Mouse (Mus musculus) midbrain, postnatal 0 days (tissue): ENCODE measurements at regions not wholly inside any gene's neighbourhood (a gene's known extent, or its start where the extent isn't known, plus 50 kb on each side); places are given as distances from the start of the nearest gene placed in this dataset.

Source experiments
- ATAC-seq: fragments of 200-750 bp; cut with Nextera tagmentation; 2 replicates; pipeline ENCODE4 v1.8.0; 2017; ENCODE audit warnings: moderate number of reproducible peaks, mild to moderate bottlenecking, moderate TSS enrichment, moderate library complexity; ENCODE audit not compliant: low FRiP score
- DNase-seq: peaks from one replicate; pipeline ENCODE4 v3.0.0-alpha.2; 2015; ENCODE audit warnings: low spot score
- H3K27ac ChIP-seq: fragments of 300-500 bp; sonication (generic); 2 replicates; pipeline ENCODE4 v1.5.1; 2014; ENCODE audit warnings: low read depth, mild to moderate bottlenecking, low read length, mixed read lengths
- H3K27me3 ChIP-seq: fragments of 300-500 bp; sonication (generic); 2 replicates; pipeline ENCODE4 v1.6.1; 2014; ENCODE audit warnings: low read length, control low read depth, mixed read lengths; ENCODE audit not compliant: insufficient read depth
- H3K36me3 ChIP-seq: fragments of 300-500 bp; sonication (generic); 2 replicates; pipeline ENCODE4 v1.6.1; 2014; ENCODE audit warnings: low read length, control low read depth, mixed read lengths; ENCODE audit not compliant: insufficient read depth
- H3K4me1 ChIP-seq: fragments of 300-500 bp; sonication (generic); 2 replicates; pipeline ENCODE4 v1.6.1; 2014; ENCODE audit warnings: mild to moderate bottlenecking, control low read depth, antibody characterized with exemption, low read length, mixed read lengths; ENCODE audit not compliant: insufficient read depth
- H3K4me2 ChIP-seq: fragments of 300-500 bp; sonication (generic); 2 replicates; pipeline ENCODE4 v1.6.1; 2014; ENCODE audit warnings: low read depth, mild to moderate bottlenecking, low read length, mixed read lengths; ENCODE audit not compliant: poor library complexity, severe bottlenecking
- H3K4me3 ChIP-seq: fragments of 300-500 bp; sonication (generic); 2 replicates; pipeline ENCODE4 v1.5.1; 2014; ENCODE audit warnings: low read depth, mild to moderate bottlenecking, low read length, moderate library complexity
- H3K9ac ChIP-seq: fragments of 300-500 bp; sonication (generic); replicated peaks from 2 replicates; pipeline ENCODE4 v1.6.1; 2014; ENCODE audit warnings: mild to moderate bottlenecking, low read length, moderate library complexity, mixed read lengths; ENCODE audit not compliant: poor library complexity, severe bottlenecking
- H3K9me3 ChIP-seq: fragments of 300-500 bp; sonication (generic); 2 replicates; pipeline ENCODE4 v1.6.1; 2016; ENCODE audit warnings: low read length, control low read depth
- CTCF ChIP-seq: IDR thresholded peaks from 2 replicates; pipeline ENCODE4 v1.5.1; 2016; ENCODE audit warnings: antibody characterized with exemption, mild to moderate bottlenecking
- WGBS: fragments of 180-500 bp; shearing (Covaris S2); extraction: QIAGEN DNeasy Blood & Tissue Kit; methylation state at CpG from one replicate; pipeline ENCODE4 v1.1.7; 2014; 5-methylcytosine and 5-hydroxymethylcytosine counted together

DNA sequence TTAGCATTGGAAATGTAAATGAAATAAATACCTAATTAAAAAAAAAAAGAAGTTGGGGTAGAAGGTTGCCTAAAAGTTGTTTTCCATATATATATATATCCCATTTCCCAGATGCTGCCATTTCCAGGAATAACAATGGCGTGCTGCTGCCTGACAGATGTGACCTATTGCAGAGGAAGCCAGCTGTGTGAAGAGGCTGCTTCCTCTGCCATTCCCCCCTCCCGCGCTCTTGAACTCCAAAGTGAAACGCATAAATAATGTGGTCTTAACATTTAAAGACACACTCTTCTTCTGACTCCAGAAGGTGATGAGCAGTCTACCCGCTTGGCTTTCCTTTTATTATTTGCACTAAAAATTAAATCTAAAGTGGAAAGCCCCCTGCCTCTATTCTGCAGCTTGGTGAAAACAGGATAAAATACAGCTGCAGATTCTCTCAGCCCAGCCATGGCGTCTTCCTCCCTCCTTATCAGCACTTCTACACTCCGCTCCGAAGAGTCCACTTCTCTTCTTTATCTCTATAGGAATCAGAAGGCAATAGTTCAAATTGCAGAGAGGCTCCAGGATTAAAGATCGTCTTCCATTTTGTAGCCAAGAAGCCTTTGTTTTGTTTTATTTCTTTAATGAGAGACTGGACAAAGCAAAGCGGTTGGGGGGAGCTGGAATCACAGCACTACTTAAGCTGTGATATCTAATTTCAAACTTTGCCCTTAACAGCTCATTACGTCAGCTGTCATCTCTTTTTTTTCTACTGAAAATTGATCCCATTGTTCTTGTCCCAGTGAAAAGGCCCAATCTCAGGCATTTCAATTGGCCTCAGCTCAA, 385.1 kb downstream of the Rapgef2 start:
- no peak for TF ChIP-seq CTCF
- Histone ChIP-seq H3K4me1 (no peaks in the 10 kb centered on the region; the same call in 1 of the 2 replicates), H3K4me2 (no peak overlapping the region), H3K27ac (no peak overlapping the region), H3K27me3 (no peaks in the 10 kb centered on the region), H3K36me3 (no peaks in the 10 kb centered on the region), H3K4me3 (no peak overlapping the region), H3K9ac (no peak overlapping the region), H3K9me3 (no peaks in the 10 kb centered on the region)
- no peak for DNase-seq
- WGBS: 20% methylated on average over 11 of the region's 11 CpGs
- ATAC-seq: no peak

- H3K4me1 ChIP-seq: no peaks in the 10 kb centered on the region; the same call in 1 of the 2 replicates
- no peak overlapping the region for H3K9ac ChIP-seq
- ATAC-seq (no peak), DNase-seq (no peak)
- H3K9me3 ChIP-seq: no peaks in the 10 kb centered on the region
- TF ChIP-seq CTCF: no peak
- H3K27ac ChIP-seq: no peak overlapping the region
- WGBS: 46% methylated on average over 8 of the region's 8 CpGs
- no peaks in the 10 kb centered on the region for H3K27me3 ChIP-seq
- H3K4me2 ChIP-seq: no peak overlapping the region
- H3K36me3 ChIP-seq: no peaks in the 10 kb centered on the region
- no peak overlapping the region for H3K4me3 ChIP-seq
These were observed 386.7 kb downstream of the Rapgef2 start for GRCm38 (mm10) chr3:78899446-78900230.

DNA sequence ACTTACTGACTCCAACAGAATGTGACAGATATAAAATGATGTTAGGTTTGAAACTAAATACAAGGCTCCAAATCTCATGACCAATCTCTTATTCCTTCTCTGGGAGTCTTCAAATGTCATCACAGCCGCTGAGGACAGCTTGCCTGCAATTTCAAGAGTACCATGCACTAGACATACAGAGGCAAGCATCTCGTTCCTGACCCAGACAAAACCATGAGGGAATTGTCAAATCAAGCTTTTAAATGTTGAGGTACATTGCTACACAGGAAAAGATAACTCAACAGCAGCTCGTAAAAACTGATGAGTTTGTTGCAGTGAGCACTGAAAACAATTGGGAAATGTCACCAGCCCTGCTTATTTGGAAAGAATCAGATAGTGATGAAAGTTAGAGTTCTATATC, 397.0 kb downstream of the Rapgef2 start:
- no peaks in the 10 kb centered on the region for H3K27me3 ChIP-seq

DNA sequence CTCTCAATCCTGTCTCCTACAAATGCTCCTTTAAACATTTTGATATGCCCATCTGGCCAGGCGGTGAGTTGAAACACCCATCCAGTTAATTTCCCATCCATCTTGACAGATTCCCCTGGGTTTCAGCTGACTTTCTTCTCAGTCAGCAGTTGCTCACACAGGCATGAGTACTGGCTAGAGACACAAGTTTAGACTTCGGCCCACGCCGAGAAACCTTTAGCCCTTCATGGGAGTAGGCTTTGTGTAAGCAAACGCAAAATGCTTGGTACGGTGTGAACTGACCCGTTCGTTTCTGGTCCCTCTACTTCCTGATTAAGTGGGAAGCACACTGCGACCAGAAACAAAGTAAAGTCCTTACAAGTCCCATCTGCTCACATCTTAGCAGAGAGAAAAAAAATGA, 401.6 kb downstream of the Rapgef2 start:
- Histone ChIP-seq H3K9me3 (no peaks in the 10 kb centered on the region), H3K4me2 (no peak overlapping the region), H3K4me3 (no peak overlapping the region), H3K4me1 (no peaks in the 10 kb centered on the region), H3K27ac (no peak overlapping the region), H3K36me3 (no peaks in the 10 kb centered on the region), H3K9ac (no peak overlapping the region), H3K27me3 (no peaks in the 10 kb centered on the region)
- TF ChIP-seq CTCF: no peak
- WGBS: 87% methylated on average over 9 of the region's 9 CpGs
- DNase-seq: no peak
- ATAC-seq: no peak

More for the DNA sequence above, 397.0 kb downstream of the Rapgef2 start:
- Histone ChIP-seq H3K9ac (no peak overlapping the region), H3K4me2 (no peak overlapping the region), H3K36me3 (no peaks in the 10 kb centered on the region), H3K4me1 (no peaks in the 10 kb centered on the region), H3K4me3 (no peak overlapping the region), H3K9me3 (no peaks in the 10 kb centered on the region), H3K27ac (no peak overlapping the region)
- no peak for TF ChIP-seq CTCF
- ATAC-seq: no peak
- 89% methylated on average over 3 of the region's 3 CpGs for WGBS
- DNase-seq: no peak

GRCm38 (mm10) chr3:78884029-78884428, 402.3 kb downstream of the Rapgef2 start:
- ATAC-seq: no peak

DNA sequence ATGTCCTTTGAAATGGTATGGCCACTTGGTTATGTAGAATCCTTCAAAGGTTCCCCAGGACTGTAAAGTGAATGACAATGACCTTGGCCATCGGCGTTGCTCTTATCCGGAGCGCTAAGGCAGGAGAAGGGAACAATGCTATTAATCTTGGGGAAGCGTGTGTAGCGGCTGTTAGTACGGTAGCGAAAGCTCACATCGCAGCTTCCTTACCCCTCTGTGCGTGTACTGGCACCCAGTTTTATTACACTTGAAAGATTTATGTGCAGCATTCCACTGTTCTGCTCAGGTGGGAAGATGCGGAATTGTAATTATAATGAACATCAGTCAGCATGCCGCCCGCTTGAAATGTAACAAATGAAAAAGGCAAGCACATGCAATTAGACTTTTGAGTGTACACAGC, 406.2 kb downstream of the Rapgef2 start:
- ATAC-seq: no peak

More at GRCm38 (mm10) chr3:78884029-78884428, 402.3 kb downstream of the Rapgef2 start:
- Histone ChIP-seq H3K4me3 (no peak overlapping the region), H3K27ac (no peak overlapping the region), H3K9ac (no peak overlapping the region), H3K9me3 (no peaks in the 10 kb centered on the region), H3K36me3 (no peaks in the 10 kb centered on the region), H3K27me3 (no peaks in the 10 kb centered on the region), H3K4me1 (no peaks in the 10 kb centered on the region), H3K4me2 (no peak overlapping the region)
- no peak for DNase-seq
- WGBS: 87% methylated on average over 11 of the region's 11 CpGs
- TF ChIP-seq CTCF: no peak

More for the DNA sequence above, 406.2 kb downstream of the Rapgef2 start:
- no peak for TF ChIP-seq CTCF
- WGBS: 82% methylated on average over 13 of the region's 13 CpGs
- no peak for DNase-seq
- Histone ChIP-seq H3K9ac (no peak overlapping the region), H3K27me3 (no peaks in the 10 kb centered on the region), H3K36me3 (no peaks in the 10 kb centered on the region), H3K9me3 (no peaks in the 10 kb centered on the region), H3K4me1 (no peaks in the 10 kb centered on the region), H3K27ac (no peak overlapping the region), H3K4me3 (no peak overlapping the region), H3K4me2 (no peak overlapping the region)
